Mouse (Mus musculus) small intestine, adult 2 months (tissue): ENCODE measurements around the gene Src.

Experiments used
- CTCF ChIP-seq: fragments of 200-500 bp; IDR thresholded peaks from 2 replicates; pipeline ENCODE4 v1.5.1; 2012; ENCODE audit warnings: low read depth, mild to moderate bottlenecking, control low read depth, inconsistent platforms, low read length, moderate library complexity, mixed read lengths; ENCODE audit not compliant: insufficient replicate concordance, insufficient read length; ENCODE audit errors: extremely low read depth
- POLR2A ChIP-seq: fragments of 200-500 bp; IDR thresholded peaks from 2 replicates; pipeline ENCODE4 v1.6.1; 2012; ENCODE audit warnings: low read depth, mild to moderate bottlenecking, control low read depth, inconsistent platforms, low read length, moderate library complexity

DNA sequence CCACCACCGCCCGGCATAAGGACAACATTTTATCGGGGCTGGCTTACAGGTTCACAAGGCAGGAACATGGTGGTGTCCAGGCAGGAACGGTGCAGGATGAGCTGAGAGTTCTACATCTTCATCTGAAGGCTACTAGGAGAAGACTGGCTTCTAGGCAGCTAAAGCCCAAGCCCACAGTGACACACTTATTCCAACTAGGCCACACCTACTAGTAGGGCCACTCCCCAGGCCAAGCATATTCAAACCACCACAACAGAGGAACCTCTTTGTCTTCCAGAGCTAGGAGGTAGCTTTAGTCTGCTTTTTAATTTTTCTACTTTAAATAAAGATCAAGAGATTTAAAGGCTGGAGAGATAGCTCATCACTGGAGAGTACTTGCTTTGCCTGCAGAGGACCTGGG is 24.7 kb upstream of the Src start:
- TF ChIP-seq CTCF = no peak
- no peak for TF ChIP-seq POLR2A
